Mouse (Mus musculus) MEL-GATA-1-ER (cell line): ENCODE measurements around the gene Fbxo39.
"Not testable (repeated sequence)": the region's sequence is repeated elsewhere in the genome, so short reads cannot be mapped to it uniquely, and the experiment has no call there.

ENCODE experiments used
- DNase-seq: peaks from one replicate; pipeline ENCODE4 v3.0.0-alpha.2; 2012; ENCODE audit warnings: low read depth; ENCODE audit errors: extremely low read depth

The Fbxo39 gene

GRCm38 (mm10) chr11:72311355-72312001, 2.8 kb upstream of the Fbxo39 start:
- DNase-seq, result no peak

- no peak for DNase-seq
These were observed 3.8 kb downstream of the Fbxo39 start for GRCm38 (mm10) chr11:72318026-72318425.

GRCm38 (mm10) chr11:72324431-72324830, 10.2 kb downstream of the Fbxo39 start:
- DNase-seq, result no peak

- peak; percentile 29 for DNase-seq
These were observed 11.5 kb downstream of the Fbxo39 start for GRCm38 (mm10) chr11:72325701-72326100.

GRCm38 (mm10) chr11:72332951-72333667, 18.9 kb downstream of the Fbxo39 start:
- no peak for DNase-seq

- DNase-seq, result no peak
These were observed 20.4 kb downstream of the Fbxo39 start for GRCm38 (mm10) chr11:72334653-72335052.

GRCm38 (mm10) chr11:72336726-72337125, 22.5 kb downstream of the Fbxo39 start:
- no peak for DNase-seq

- DNase-seq, result no peak
These were observed 24.2 kb downstream of the Fbxo39 start for GRCm38 (mm10) chr11:72338437-72338871.

- DNase-seq, result no peak
These were observed 25.5 kb downstream of the Fbxo39 start for GRCm38 (mm10) chr11:72339716-72340115.

GRCm38 (mm10) chr11:72342549-72343237, 28.4 kb downstream of the Fbxo39 start:
- DNase-seq, result no peak

GRCm38 (mm10) chr11:72343238-72343625, 29.0 kb downstream of the Fbxo39 start:
- not testable (repeated sequence) for DNase-seq

- DNase-seq, result peak; percentile 50
These were observed 29.7 kb downstream of the Fbxo39 start for GRCm38 (mm10) chr11:72343904-72344303.

GRCm38 (mm10) chr11:72344486-72344885, 30.2 kb downstream of the Fbxo39 start:
- DNase-seq, result no peak

GRCm38 (mm10) chr11:72348563-72348962, 34.3 kb downstream of the Fbxo39 start:
- DNase-seq, result no peak

- DNase-seq, result no peak
These were observed 34.8 kb downstream of the Fbxo39 start for GRCm38 (mm10) chr11:72349016-72349415.

GRCm38 (mm10) chr11:72349652-72350051, 35.4 kb downstream of the Fbxo39 start:
- no peak for DNase-seq

- peak; percentile 77 for DNase-seq
These were observed 38.0 kb downstream of the Fbxo39 start for GRCm38 (mm10) chr11:72352272-72352671.

GRCm38 (mm10) chr11:72353186-72353585, 38.9 kb downstream of the Fbxo39 start:
- DNase-seq, result no peak

GRCm38 (mm10) chr11:72354971-72355728, 40.9 kb downstream of the Fbxo39 start:
- DNase-seq, result peak; percentile 35

- no peak for DNase-seq
These were observed 47.4 kb downstream of the Fbxo39 start for GRCm38 (mm10) chr11:72361385-72362346.
